Mouse (Mus musculus) ES-E14 (cell line): Measurements from ENCODE around the gene Sstr2.

Experiments used
- HCFC1 ChIP-seq: IDR thresholded peaks from 2 replicates; pipeline ENCODE4 v1.6.1; 2012; ENCODE audit warnings: low read length, inconsistent platforms, borderline replicate concordance; ENCODE audit not compliant: insufficient read depth
- MAFK ChIP-seq: IDR thresholded peaks from 2 replicates; pipeline ENCODE4 v1.6.1; 2014; ENCODE audit warnings: mild to moderate bottlenecking, low read depth, low read length, inconsistent platforms; ENCODE audit not compliant: insufficient read depth
- ZNF384 ChIP-seq: IDR thresholded peaks from 2 replicates; pipeline ENCODE4 v1.6.1; 2012; ENCODE audit warnings: low read depth, low read length, inconsistent platforms

DNA sequence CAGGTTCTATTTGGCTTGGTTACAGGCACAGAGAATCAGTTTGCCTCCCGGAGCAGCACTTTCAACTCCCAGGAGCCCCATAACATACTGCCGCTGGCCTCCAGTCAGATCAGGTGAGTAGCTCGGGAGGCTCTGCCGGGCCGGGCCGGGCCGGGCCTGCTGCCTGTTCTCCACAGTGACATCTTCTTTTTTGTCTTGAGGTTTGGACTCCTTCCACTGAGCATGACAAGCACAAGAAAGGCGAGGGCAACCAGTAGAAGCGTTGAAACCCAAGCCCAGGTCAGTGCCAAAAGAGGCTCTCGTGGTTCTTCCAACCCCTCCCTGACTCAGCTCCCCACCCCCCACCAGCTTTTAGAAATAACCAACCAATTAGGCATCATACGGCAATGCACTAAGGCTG is 41.8 kb downstream of the Sstr2 start:
- no peak for TF ChIP-seq ZNF384
- TF ChIP-seq MAFK = no peak
- no peak for TF ChIP-seq HCFC1
